10 mouse cellular contexts compared by ENCODE assay signal in the genomic region with DNA sequence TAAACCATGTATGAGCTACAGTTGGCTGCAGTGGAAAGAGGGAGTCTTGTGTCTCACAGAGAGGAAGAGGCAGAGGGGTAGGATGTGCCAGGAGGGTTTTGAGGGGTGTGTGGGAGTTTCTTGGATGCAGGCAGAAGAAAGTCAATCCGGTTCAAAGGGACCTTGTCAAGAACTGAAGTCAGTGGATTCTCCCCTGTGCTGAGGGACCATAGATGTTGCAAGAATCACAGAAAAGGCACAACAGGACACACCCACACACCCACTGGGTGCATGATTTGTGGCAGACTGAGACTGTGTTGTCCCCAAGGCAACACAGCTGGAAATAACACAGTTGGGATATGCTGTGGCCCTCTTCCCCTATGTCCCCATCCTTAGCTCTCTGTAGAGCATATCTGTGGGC.
DNase-seq lines count a peak whose midpoint lies in the region; ATAC-seq and TF ChIP-seq lines count a peak whose summit lies in the region.
"Had no signal": no experiment of that assay in that cellular context is flagged by ENCODE, and none has a peak within 500 bp of the region (broad histone marks: within the 10 kb centered on the region; RNA-seq: fewer than 3 reads in every experiment).

No protein-coding gene starts in this region.

- peaks cover 11% of the 10 kb centered on the region for H3K27me3 ChIP-seq in embryonic facial prominence, embryonic 12.5 days
- H3K27me3 ChIP-seq in embryonic facial prominence, embryonic 10.5 days (replicated peaks; ENCODE audit: low read depth, poor library complexity, severe bottlenecking) = peaks cover 74% of the 10 kb centered on the region
- H3K27me3 ChIP-seq in lung, postnatal 0 days (replicated peaks; ENCODE audit: insufficient read depth, low read length) = no peaks in the 10 kb centered on the region
- no peaks in the 10 kb centered on the region for H3K27me3 ChIP-seq in stomach, embryonic 15.5 days (replicated peaks)
- H3K27me3 ChIP-seq: Patski had no signal

- TF ChIP-seq EP300 in lung, postnatal 0 days (IDR thresholded peaks at IDR 0.05) = no peak

- 0 out of 2 replicates have a peak overlapping the region, but pooled peaks have one; percentile 31 for H3K27ac ChIP-seq in embryonic facial prominence, embryonic 12.5 days
- H3K27ac ChIP-seq in embryonic facial prominence, embryonic 10.5 days (replicated peaks) = no peak overlapping the region
- H3K27ac ChIP-seq in lung, postnatal 0 days (ENCODE audit: low read length) = no peak overlapping the region
- H3K27ac ChIP-seq in stomach, embryonic 15.5 days = peak overlapping the region; percentile 26; the same call in 1 of the 2 replicates

- H3K4me3 ChIP-seq in embryonic facial prominence, embryonic 12.5 days = no peak overlapping the region
- no peak overlapping the region for H3K4me3 ChIP-seq in embryonic facial prominence, embryonic 10.5 days
- no peak overlapping the region for H3K4me3 ChIP-seq in lung, postnatal 0 days (ENCODE audit: low read depth, low read length)
- H3K4me3 ChIP-seq in stomach, embryonic 15.5 days (replicated peaks) = no peak overlapping the region

- TF ChIP-seq CTCF in lung, postnatal 0 days (IDR thresholded peaks at IDR 0.05) = no peak

- H3K36me3 ChIP-seq in embryonic facial prominence, embryonic 12.5 days = no peaks in the 10 kb centered on the region
- 0 out of 2 replicates have a peak, but pooled peaks cover 5% of the 10 kb centered on the region for H3K36me3 ChIP-seq in embryonic facial prominence, embryonic 10.5 days (replicated peaks)
- no peaks in the 10 kb centered on the region for H3K36me3 ChIP-seq in lung, postnatal 0 days (ENCODE audit: insufficient read depth, low read length)
- no peaks in the 10 kb centered on the region for H3K36me3 ChIP-seq in stomach, embryonic 15.5 days

- no peak overlapping the region for H3K4me2 ChIP-seq in embryonic facial prominence, embryonic 12.5 days (replicated peaks)
- no peak overlapping the region for H3K4me2 ChIP-seq in lung, postnatal 0 days (replicated peaks; ENCODE audit: low read depth, low read length)
- no peak overlapping the region for H3K4me2 ChIP-seq in stomach, embryonic 15.5 days

- no peaks in the 10 kb centered on the region for H3K9me3 ChIP-seq in embryonic facial prominence, embryonic 12.5 days
- peaks cover 5% of the 10 kb centered on the region; the same call in 1 of the 2 replicates for H3K9me3 ChIP-seq in embryonic facial prominence, embryonic 10.5 days
- H3K9me3 ChIP-seq in lung, postnatal 0 days (ENCODE audit: low read length) = no peaks in the 10 kb centered on the region
- no peaks in the 10 kb centered on the region for H3K9me3 ChIP-seq in stomach, embryonic 15.5 days

- no peak overlapping the region for H3K9ac ChIP-seq in embryonic facial prominence, embryonic 12.5 days
- no peak overlapping the region for H3K9ac ChIP-seq in lung, postnatal 0 days (replicated peaks; ENCODE audit: low read depth)
- no peak overlapping the region for H3K9ac ChIP-seq in stomach, embryonic 15.5 days

- no peak for DNase-seq in embryonic facial prominence, embryonic 10.5 days (ENCODE audit: low spot score)
- DNase-seq in lung, postnatal 0 days (ENCODE audit: low spot score) = peak; percentile 35
- no peak for DNase-seq in lung, postnatal 10 days
- DNase-seq in induced T-regulatory cell, adult 2 months (ENCODE audit: low read depth) = peak; percentile 30
- DNase-seq in cerebellum, adult 8-10 months = no peak
- no peak for DNase-seq in thymus, adult 18-20 months
- DNase-seq: lung, postnatal 14 days had no signal

- 85% methylated on average over 1 of the region's 1 CpGs for WGBS in embryonic facial prominence, embryonic 12.5 days
- WGBS in embryonic facial prominence, embryonic 10.5 days = 72% methylated on average over 1 of the region's 1 CpGs
- 67% methylated on average over 1 of the region's 1 CpGs for WGBS in lung, postnatal 0 days
- 66% methylated on average over 1 of the region's 1 CpGs for WGBS in stomach, embryonic 15.5 days

- H3K4me1 ChIP-seq in embryonic facial prominence, embryonic 12.5 days = peaks cover 50% of the 10 kb centered on the region
- H3K4me1 ChIP-seq in embryonic facial prominence, embryonic 10.5 days = peaks cover 86% of the 10 kb centered on the region
- H3K4me1 ChIP-seq in lung, postnatal 0 days (ENCODE audit: insufficient read depth, low read depth, low read length) = peaks cover 10% of the 10 kb centered on the region; the same call in 1 of the 2 replicates
- peaks cover 47% of the 10 kb centered on the region for H3K4me1 ChIP-seq in stomach, embryonic 15.5 days

- ATAC-seq in embryonic facial prominence, embryonic 12.5 days (ENCODE audit: insufficient number of reproducible peaks, insufficient read depth, low FRiP score, low TSS enrichment) = no peak
- ATAC-seq in lung, postnatal 0 days = peak; percentile 32; the same call in 1 of the 2 replicates
- no peak for ATAC-seq in stomach, embryonic 15.5 days (ENCODE audit: insufficient read depth, low FRiP score, low read depth)
- ATAC-seq: Patski had no signal

Comparison
In these comparisons a context has a peak if more than half of its experiments do, and no peak if none do; other contexts are left out.
1. H3K27ac ChIP-seq: peak in embryonic facial prominence, embryonic 12.5 days (single experiment) and stomach, embryonic 15.5 days (single experiment); none in embryonic facial prominence, embryonic 10.5 days (single experiment) and lung, postnatal 0 days (single experiment).
2. DNase-seq: peak in lung, postnatal 0 days (single experiment) and induced T-regulatory cell, adult 2 months (single experiment); none in embryonic facial prominence, embryonic 10.5 days (single experiment), lung, postnatal 10 days (single experiment), cerebellum, adult 8-10 months (single experiment) and thymus, adult 18-20 months (0 of 2).